Mouse (Mus musculus) hindbrain, embryonic 11.5 days (tissue): ENCODE measurements around the gene Camk1d. TPM values are rescaled to one million over a fixed set of nuclear protein-coding genes. Genes with fewer than 3 reads are reported as not detected.

Experiments
- ATAC-seq: fragments of 200-750 bp; cut with Nextera tagmentation; 2 replicates; pipeline ENCODE4 v1.8.0; 2017; ENCODE audit warnings: mild to moderate bottlenecking, moderate TSS enrichment, moderate library complexity; ENCODE audit not compliant: low FRiP score
- DNase-seq: peaks from one replicate; pipeline ENCODE4 v3.0.0-alpha.2; 2015; ENCODE audit warnings: low spot score
- H3K27ac ChIP-seq: fragments of 300-500 bp; sonication (generic); 2 replicates; pipeline ENCODE4 v1.5.1; 2014; ENCODE audit warnings: mild to moderate bottlenecking, low read depth, low read length
- H3K27me3 ChIP-seq: fragments of 300-500 bp; sonication (generic); 2 replicates; pipeline ENCODE4 v1.6.1; 2014; ENCODE audit warnings: mild to moderate bottlenecking, low read length, moderate library complexity, mixed read lengths; ENCODE audit not compliant: control insufficient read depth, insufficient read depth
- H3K36me3 ChIP-seq: fragments of 300-500 bp; sonication (generic); 2 replicates; pipeline ENCODE4 v1.6.1; 2014; ENCODE audit warnings: mild to moderate bottlenecking, low read length, moderate library complexity, mixed read lengths; ENCODE audit not compliant: control insufficient read depth, insufficient read depth
- H3K4me1 ChIP-seq: fragments of 300-500 bp; sonication (generic); replicated peaks from 2 replicates; pipeline ENCODE4 v1.6.1; 2014; ENCODE audit warnings: low read length, mixed read lengths; ENCODE audit not compliant: control insufficient read depth, insufficient read depth
- H3K4me2 ChIP-seq: fragments of 300-500 bp; sonication (generic); replicated peaks from 2 replicates; pipeline ENCODE4 v1.6.1; 2014; ENCODE audit warnings: mild to moderate bottlenecking, low read depth, low read length
- H3K4me3 ChIP-seq: fragments of 300-500 bp; sonication (generic); 2 replicates; pipeline ENCODE4 v1.5.1; 2014; ENCODE audit warnings: low read depth, low read length
- H3K9ac ChIP-seq: fragments of 300-500 bp; sonication (generic); 2 replicates; pipeline ENCODE4 v1.6.1; 2014; ENCODE audit warnings: low read depth, low read length
- H3K9me3 ChIP-seq: fragments of 300-500 bp; sonication (generic); 2 replicates; pipeline ENCODE4 v1.6.1; 2016; ENCODE audit warnings: low read length; ENCODE audit not compliant: control insufficient read depth
- WGBS: fragments of 180-500 bp; shearing (Covaris S2); extraction: QIAGEN DNeasy Blood & Tissue Kit; methylation state at CpG from one replicate; pipeline ENCODE4 v1.1.7; 2014; 5-methylcytosine and 5-hydroxymethylcytosine counted together
- polyA plus RNA-seq: library from polyadenylated mRNA; unstranded; fragments of >200 nt; fragmentation: Nextera tagmentation; extraction: Ambion mirVana; gene quantifications from 2 replicates; pipeline ENCODE4 v1.2.1, GENCODE M21; 2014

Gene Camk1d
- polyA plus RNA-seq, 1 experiment from 2014 or later = 2.7 TPM

DNA sequence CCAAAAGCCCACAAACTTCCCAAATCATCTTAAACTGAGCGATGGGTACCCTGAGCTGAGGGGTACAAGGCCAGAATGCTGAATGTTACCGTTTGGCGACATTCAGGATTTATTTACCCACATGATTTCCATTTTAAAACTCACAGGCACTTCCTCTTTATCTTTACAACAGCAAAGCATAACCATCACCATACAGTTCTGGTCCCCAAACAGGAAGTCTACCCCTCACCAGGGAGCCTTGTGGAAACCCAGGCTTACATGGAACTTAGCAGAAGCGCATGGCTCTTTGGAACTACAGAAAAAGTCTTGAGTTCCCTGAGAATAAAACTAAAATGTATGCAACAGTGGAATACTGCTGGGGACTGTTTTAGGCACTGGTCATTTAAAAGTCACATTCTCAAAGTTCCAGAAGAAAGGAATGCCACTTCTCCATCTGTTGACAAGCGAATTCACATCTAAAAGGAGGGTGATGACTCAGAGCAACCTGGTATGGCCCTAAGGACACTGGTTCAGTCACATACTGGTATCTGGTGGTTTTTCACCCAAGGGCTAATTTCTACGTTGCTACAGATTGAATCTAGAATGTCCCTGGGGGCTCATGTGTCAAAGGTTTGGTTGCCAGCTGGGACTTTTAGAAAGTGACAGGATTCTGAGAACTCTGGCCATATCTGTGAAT, 121.7 kb downstream of the Camk1d start:
- Histone ChIP-seq H3K27ac (no peak overlapping the region), H3K4me1 (0 out of 2 replicates have a peak, but pooled peaks cover 3% of the 10 kb centered on the region), H3K9me3 (no peaks in the 10 kb centered on the region), H3K4me2 (no peak overlapping the region), H3K36me3 (no peaks in the 10 kb centered on the region), H3K4me3 (no peak overlapping the region), H3K27me3 (no peaks in the 10 kb centered on the region), H3K9ac (no peak overlapping the region)
- DNase-seq = no peak
- no peak for ATAC-seq
- WGBS = 87% methylated on average over 6 of the region's 6 CpGs

DNA sequence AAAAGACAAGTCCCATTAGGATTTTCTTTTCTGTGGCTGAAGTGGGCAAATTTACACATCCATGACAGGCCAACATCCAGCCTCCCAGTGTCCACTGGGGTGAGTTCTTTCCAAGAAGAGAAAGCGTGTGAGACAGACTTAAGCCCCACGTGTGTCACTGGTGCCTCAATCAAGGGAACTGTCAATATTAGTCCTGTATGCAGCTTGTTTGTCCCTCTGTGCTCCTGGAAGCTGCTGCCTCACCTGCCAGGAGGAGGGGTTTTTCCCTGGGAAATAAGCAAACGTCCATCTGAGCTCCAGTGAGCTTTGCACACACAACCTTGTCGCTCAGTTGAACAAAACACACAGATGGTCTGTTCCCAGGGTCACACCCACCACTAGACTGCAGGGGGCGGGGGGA, 124.2 kb downstream of the Camk1d start:
- Histone ChIP-seq H3K9ac (no peak overlapping the region), H3K4me1 (no peaks in the 10 kb centered on the region), H3K27ac (no peak overlapping the region), H3K4me3 (no peak overlapping the region), H3K9me3 (no peaks in the 10 kb centered on the region), H3K27me3 (no peaks in the 10 kb centered on the region), H3K36me3 (no peaks in the 10 kb centered on the region), H3K4me2 (no peak overlapping the region)
- 75% methylated on average over 5 of the region's 5 CpGs for WGBS
- no peak for DNase-seq
- no peak for ATAC-seq

DNA sequence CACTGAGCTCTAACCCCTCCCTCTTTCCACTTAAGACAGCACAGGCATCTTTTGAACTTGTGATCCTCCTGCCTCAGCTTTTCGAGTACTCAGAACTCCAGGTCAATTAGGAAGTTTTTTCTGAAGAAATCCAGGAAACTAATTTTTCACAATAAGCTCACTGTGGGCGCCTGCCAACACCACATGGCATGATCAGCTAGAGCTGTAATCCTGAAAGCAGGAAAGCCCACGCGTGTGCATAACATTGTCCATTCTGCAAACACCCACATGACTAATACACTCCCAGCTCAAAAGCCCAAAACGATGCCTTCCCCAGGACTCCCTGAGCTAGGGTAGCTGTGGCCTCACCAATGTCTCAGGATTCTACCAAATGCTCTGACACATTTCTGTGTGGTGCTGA, 125.2 kb downstream of the Camk1d start:
- no peak for ATAC-seq

DNA sequence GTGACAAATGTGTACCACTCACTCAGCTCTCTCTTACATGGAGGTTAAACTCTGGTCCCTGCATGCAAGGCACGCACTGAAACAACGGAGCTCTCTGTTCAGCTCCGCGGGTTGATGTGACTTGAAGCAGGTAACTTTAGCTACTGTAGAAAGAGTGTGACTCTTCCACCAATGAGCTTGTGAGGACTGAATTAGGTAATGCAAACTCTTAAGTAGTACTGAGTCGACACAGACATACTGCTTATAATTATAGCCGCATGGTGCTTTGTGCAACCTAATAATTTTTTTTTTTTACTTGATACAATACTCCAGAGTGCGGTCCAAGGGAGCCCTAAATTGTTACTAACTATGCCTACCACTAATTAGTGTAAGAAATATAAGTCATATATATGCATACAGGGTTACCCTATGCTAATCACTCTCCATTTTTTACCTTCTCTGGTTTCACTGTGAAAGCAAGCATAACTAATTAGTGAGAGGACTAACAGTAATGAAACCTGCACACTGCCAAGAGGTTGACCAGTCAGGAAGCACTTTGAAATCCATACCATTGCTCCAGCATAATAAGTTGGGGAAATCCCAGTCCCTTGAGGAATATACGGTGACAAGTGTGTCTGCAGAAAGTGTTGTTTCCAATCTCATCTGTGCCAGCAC, 125.9 kb downstream of the Camk1d start:
- Histone ChIP-seq H3K27me3 (no peaks in the 10 kb centered on the region), H3K4me1 (no peaks in the 10 kb centered on the region), H3K4me3 (no peak overlapping the region), H3K4me2 (no peak overlapping the region), H3K27ac (no peak overlapping the region), H3K9ac (no peak overlapping the region), H3K9me3 (no peaks in the 10 kb centered on the region), H3K36me3 (no peaks in the 10 kb centered on the region)
- DNase-seq (no peak), ATAC-seq (no peak)
- 88% methylated on average over 8 of the region's 8 CpGs for whole genome bisulfite sequencing

More for the DNA sequence above, 125.2 kb downstream of the Camk1d start:
- no peak for DNase-seq
- H3K9ac ChIP-seq = no peak overlapping the region
- no peaks in the 10 kb centered on the region for H3K36me3 ChIP-seq
- 89% methylated on average over 5 of the region's 5 CpGs for WGBS
- no peaks in the 10 kb centered on the region for H3K4me1 ChIP-seq
- H3K27me3 ChIP-seq = no peaks in the 10 kb centered on the region
- no peak overlapping the region for H3K4me3 ChIP-seq
- no peaks in the 10 kb centered on the region for H3K9me3 ChIP-seq
- no peak overlapping the region for H3K4me2 ChIP-seq
- no peak overlapping the region for H3K27ac ChIP-seq

DNA sequence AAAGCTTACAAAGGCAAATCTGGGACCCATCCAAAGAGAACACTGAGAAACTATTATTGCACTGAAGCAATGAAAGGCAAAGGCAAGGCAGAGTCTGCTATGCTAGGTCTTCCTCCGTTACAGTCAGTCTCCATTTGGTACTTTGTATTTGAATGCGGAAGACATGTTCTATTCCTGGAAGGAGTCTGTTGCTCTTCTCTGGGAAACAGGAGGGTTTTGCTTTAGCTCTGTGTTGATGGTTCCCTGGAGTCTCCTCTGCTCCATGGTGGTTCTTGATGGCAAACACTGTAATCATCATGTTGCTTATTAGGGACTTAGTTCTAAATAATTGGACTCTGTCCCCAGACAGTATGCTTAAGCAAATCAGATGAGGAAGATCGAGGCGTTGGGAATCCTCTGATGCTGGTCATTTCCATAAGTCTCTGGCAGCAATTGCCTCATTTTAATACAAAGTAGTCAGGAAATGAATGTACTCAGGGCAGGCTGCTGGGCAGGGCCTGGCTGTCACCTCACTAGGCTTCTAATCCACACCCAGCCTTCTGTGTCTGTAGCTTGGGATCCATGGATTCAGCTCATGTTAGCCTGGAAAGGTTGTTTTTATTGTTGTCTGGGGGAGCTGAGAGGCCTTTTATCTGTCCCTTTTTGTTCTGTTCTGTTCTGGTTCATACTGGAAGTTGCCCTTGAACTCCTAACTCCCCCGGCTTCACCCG, 129.8 kb downstream of the Camk1d start:
- H3K4me1 ChIP-seq = no peaks in the 10 kb centered on the region
- H3K36me3 ChIP-seq = no peaks in the 10 kb centered on the region
- WGBS = 78% methylated on average over 6 of the region's 6 CpGs
- no peak for DNase-seq
- no peak overlapping the region for H3K4me2 ChIP-seq
- no peaks in the 10 kb centered on the region for H3K9me3 ChIP-seq
- H3K4me3 ChIP-seq = no peak overlapping the region
- no peak overlapping the region for H3K9ac ChIP-seq
- no peaks in the 10 kb centered on the region for H3K27me3 ChIP-seq
- no peak overlapping the region for H3K27ac ChIP-seq
- ATAC-seq = no peak

DNA sequence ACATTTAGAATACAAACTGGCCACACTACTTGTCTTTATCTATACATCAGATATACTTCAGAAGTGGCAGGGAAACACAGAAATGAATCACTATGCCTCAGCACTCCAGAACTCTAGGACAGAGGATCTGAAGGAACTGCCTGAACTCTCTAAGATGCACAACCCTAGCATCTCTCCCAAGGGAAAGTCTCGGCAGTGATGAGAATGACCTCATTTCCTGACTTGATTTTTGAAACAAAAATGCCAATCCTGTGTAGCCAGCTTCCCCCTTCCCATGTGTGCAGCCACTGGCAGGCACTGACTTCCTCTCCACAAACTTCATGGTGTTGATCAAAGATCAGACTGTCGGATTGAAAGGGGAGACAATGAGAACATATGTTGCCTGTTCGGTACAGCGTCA, 134.9 kb downstream of the Camk1d start:
- ATAC-seq (no peak), DNase-seq (no peak)
- 75% methylated on average over 4 of the region's 4 CpGs for WGBS
- H3K9ac ChIP-seq = no peak overlapping the region
- no peaks in the 10 kb centered on the region for H3K9me3 ChIP-seq
- no peak overlapping the region for H3K4me3 ChIP-seq
- no peak overlapping the region for H3K27ac ChIP-seq
- no peaks in the 10 kb centered on the region for H3K36me3 ChIP-seq
- no peaks in the 10 kb centered on the region for H3K27me3 ChIP-seq
- H3K4me1 ChIP-seq = no peaks in the 10 kb centered on the region
- no peak overlapping the region for H3K4me2 ChIP-seq

DNA sequence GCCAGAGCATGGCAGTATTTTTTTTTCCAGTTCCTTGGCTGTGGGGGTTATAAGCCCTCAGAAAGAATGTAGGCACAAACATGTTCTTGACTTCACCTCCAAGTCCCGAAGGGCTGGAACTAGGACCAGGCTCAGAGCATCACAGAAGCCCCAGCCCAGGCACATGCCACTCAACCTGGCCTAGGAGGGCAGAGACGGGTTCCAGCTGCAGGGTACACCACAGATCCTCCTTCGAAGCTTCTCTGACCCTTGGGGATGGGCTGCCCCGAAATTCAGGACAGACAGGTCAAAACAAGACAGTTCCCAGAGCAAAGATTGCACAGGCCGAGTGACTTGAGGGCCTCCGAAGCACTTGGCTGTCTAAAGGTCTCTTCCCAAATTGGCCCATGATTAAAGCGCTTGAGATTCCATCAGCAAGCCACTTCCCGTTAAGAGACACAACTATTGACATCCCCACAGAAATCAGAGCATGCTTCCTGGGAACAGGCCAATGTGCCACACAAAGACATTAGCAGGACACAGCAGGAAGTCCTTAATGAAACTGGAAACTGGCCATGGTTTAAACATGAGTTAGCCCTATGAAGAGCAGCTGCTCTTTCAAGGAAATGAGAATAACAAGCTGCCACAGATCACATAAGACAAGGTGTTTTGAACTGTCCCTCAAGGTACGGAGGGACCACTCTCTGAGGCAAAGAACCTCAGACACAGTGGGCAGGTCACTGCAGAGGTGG, 136.8 kb downstream of the Camk1d start:
- Histone ChIP-seq H3K9me3 (no peaks in the 10 kb centered on the region), H3K36me3 (no peaks in the 10 kb centered on the region), H3K9ac (no peak overlapping the region), H3K4me2 (no peak overlapping the region), H3K27me3 (no peaks in the 10 kb centered on the region), H3K4me3 (no peak overlapping the region), H3K4me1 (no peaks in the 10 kb centered on the region), H3K27ac (peak overlapping the region; percentile 51; the same call in 1 of the 2 replicates)
- ATAC-seq (peak; percentile 56; the same call in 1 of the 2 replicates), DNase-seq (no peak)
- 76% methylated on average over 9 of the region's 9 CpGs for WGBS

DNA sequence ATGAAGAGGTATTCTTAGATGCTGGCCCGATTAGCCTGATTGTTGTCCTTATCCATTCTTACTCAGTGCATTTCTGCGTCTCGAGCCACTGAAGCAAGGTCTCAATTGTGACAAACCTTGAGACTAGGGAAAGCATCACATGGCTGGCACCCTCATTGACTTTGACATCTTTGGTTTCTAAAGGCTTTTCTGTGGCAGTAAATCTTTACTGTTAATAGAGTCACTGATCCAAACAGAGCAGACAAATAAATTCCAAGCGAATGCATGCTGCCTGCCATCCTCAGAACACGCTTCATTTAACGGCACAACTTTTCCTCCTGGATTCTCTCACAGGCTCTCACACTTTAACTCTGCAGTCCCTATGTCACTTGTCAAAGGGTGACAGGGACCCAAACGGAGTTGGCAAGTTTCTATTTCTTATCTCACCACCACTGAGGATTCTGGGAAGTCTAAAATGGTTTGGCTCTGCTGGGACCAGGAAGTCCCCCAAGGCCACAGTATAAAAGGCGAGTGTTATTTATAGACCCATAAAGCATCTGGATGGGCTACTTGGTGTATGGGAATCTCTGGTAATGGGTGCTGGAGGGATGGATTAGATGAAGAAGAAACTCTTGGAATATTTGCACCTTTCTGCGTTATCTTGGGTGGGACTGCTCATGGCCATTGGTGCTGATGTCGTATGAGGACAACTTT, 141.9 kb downstream of the Camk1d start:
- Histone ChIP-seq H3K9me3 (no peaks in the 10 kb centered on the region), H3K27me3 (no peaks in the 10 kb centered on the region), H3K4me2 (no peak overlapping the region), H3K9ac (no peak overlapping the region), H3K4me1 (no peaks in the 10 kb centered on the region), H3K36me3 (no peaks in the 10 kb centered on the region), H3K4me3 (no peak overlapping the region), H3K27ac (no peak overlapping the region)
- no peak for DNase-seq
- no peak for ATAC-seq
- WGBS = 72% methylated on average over 10 of the region's 10 CpGs
